Mouse (Mus musculus): ENCODE results near the gene Cox18.
A peak's percentile ranks its signal among the peaks of the same experiment; 100 is the strongest.
"Not testable (repeated sequence)": the region's sequence is repeated elsewhere in the genome, so short reads cannot be mapped to it uniquely, and the experiment has no call there.

The Cox18 gene

GRCm38 (mm10) chr5:90223534-90224381 lies at the start of gene Cox18:
Cox18 (minus strand) TSS chr5:90224001.
- peak; percentile 99 to 100 for DNase-seq

DNA sequence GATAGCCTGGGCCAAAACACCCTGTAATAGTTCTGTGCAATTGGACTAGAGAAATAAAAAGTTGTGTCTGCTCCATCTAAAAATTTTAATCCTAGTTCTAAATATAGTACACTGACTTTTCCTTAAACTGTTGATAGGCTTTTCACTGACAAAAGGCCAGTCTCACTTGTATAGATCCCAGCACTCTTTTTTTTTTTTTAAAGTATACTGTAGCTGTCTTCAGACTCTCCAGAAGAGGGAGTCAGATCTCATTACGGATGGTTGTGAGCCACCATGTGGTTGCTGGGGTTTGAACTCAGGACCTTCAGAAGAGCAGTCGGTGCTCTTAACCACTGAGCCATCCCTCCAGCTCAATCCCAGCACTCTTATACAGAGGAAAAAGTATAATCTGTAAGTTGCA lies 38.4 kb upstream of the Cox18 start:
- DNase-seq: not testable (repeated sequence)

- no peak for DNase-seq
Observed at GRCm38 (mm10) chr5:90257023-90257422, 33.2 kb upstream of the Cox18 start.

DNA sequence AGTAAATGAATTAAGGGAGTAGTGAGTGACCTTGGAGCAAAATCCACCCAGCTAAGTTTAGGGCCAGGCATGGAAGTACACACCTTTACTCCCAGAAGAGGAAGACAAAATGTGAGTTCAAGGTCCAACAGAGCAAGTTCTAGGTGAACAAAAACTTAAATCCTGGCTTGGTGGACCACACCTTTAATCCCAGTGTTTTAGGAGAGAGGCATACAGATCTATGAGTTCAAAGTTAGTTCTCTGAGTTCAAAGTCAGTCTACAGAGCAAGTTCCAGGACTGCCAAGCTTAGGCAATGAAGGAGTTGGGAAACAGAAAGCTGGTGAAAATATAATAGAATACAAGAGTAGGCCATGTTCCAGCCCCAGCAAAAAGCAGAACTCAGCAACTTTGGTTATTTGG lies 23.7 kb upstream of the Cox18 start:
- peak in 1 of 2 experiments; percentile 34 for DNase-seq

DNA sequence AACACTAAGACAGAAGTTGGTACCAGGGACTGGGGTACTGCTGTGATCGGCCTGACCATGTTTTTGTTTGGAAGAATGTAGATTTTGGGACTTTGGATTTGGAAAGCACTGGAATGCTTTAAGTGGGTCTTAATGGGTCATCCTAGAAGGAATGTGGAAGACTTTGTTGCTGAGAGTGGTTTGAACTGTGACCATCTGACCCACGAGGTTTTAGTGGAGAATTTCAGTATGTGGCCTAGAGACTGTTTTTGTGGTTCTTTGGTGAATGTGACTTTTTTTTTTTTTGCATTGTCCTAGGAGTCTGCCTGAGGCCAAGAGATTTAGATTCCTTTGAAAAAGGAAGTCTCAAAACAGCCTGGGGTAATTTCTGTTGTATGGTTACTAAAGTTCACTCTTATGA lies 23.2 kb upstream of the Cox18 start:
- DNase-seq: no peak

DNA sequence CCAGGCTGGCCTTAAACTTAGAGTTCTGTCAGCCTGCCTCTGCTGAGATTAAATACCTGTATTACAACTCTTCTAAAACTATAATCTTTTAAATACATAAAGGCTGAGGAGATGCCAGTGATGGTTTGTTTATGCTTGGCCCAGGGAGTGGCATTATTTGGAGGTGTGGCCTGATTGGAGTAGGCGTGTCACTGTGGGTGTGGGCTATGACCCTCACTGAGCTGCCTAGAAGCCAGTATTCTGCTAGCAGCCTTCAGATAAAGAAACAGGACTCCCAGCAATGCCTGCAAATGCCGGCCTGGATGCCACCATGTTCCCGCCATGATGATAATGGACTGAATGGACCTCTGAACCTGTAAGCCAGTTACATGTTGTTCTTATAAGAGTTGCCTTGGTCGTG lies 22.8 kb upstream of the Cox18 start:
- no peak for DNase-seq

GRCm38 (mm10) chr5:90245416-90245815 lies 21.6 kb upstream of the Cox18 start:
- no peak for DNase-seq

GRCm38 (mm10) chr5:90235217-90235616 lies 11.4 kb upstream of the Cox18 start:
- no peak for DNase-seq

DNA sequence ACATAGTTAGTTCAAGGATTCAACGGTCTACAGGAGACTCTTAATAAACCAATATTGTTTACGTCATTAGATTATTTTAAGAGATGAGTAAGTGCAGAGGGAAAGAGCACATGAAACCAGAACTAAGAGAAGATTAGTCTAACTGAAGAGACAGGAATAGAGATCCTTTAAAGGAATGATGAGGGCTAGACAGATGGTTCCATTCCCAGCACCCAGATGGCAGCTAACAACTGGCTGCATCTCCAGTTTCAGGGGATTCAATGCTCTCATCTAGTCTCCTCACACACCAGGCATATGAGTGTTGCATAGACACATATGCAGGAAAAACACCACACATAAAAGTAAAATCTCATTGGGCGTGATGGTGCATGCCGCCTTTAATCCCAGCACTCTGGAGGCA lies 9.5 kb upstream of the Cox18 start:
- DNase-seq: no peak

- DNase-seq: no peak
Observed at GRCm38 (mm10) chr5:90229760-90230159, 6.0 kb upstream of the Cox18 start.

GRCm38 (mm10) chr5:90226696-90227095 lies 2.9 kb upstream of the Cox18 start:
- DNase-seq: no peak

GRCm38 (mm10) chr5:90224730-90225129 lies 929 bp upstream of the Cox18 start:
- no peak for DNase-seq

DNA sequence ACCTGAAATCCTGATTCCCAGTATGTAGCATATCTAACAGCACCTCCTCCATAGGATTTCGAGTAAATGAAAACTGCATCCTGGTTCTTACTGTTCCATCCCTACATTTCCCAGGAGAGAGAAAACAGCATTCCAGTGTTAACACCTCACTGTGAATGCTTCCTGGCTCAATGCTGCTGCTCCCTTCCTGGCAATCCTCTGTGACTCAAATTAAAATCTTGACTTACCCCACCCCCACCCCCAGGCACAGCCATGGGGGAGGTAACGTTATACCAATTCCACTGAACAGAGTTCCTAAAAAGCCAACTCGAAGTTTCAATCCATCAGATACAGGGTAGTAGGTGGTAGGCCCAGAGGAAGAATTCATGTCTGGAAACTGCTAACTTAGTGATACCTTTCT lies 864 bp downstream of the Cox18 start:
- DNase-seq: no peak

- no peak for DNase-seq
Observed at GRCm38 (mm10) chr5:90217791-90218190, 6.0 kb downstream of the Cox18 start.

DNA sequence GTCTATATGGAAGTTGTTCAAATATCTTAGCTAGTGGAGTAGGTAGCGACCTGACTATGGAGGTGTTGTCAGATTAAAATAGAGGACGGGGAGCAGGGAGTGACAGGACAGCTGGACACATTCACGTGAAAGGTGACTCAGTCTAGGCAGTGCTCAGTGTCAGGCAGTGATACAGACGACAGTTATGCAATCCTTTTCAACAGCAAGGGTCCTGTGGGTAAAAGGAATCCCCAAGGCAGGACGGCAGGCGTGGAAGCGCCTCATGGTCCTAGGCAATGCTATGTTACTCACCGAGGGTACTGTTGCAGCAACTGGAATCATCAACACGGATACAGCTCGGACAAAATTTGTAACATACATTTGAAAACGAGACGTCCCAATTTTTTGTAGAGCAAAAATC lies 6.6 kb downstream of the Cox18 start:
- no peak for DNase-seq

DNA sequence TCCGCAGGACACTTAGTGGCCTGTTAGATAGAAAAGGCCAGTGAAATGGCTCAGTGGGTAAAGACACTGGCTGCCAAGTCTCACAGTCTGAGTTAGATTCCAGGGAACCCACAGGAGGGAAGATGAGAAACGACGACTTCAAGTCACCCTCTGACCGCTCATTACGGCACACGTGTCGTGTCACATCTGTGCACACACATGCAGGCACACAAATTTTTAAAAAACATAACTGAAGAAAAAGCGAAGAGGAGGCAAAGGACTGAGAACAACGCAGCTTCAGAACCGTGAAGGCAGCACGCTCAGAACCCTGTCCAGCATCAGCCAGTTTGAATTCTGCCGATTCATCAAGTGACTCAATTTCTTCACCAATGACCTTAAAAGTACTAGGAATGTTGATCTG lies 10.4 kb downstream of the Cox18 start:
- DNase-seq: no peak

- peak in 1 of 2 experiments; percentile 57 for DNase-seq
Observed at GRCm38 (mm10) chr5:90203168-90203567, 20.6 kb downstream of the Cox18 start.

- no peak for DNase-seq
Observed at GRCm38 (mm10) chr5:90202447-90203117, 21.2 kb downstream of the Cox18 start.

GRCm38 (mm10) chr5:90199922-90200632 lies 23.7 kb downstream of the Cox18 start:
- no peak for DNase-seq

- peak; percentile 45 to 81 for DNase-seq
Observed at GRCm38 (mm10) chr5:90194831-90195230, 29.0 kb downstream of the Cox18 start.

- DNase-seq: no peak
Observed at GRCm38 (mm10) chr5:90182782-90183181, 41.0 kb downstream of the Cox18 start.

GRCm38 (mm10) chr5:90179094-90179493 lies 44.7 kb downstream of the Cox18 start:
- DNase-seq: no peak

DNA sequence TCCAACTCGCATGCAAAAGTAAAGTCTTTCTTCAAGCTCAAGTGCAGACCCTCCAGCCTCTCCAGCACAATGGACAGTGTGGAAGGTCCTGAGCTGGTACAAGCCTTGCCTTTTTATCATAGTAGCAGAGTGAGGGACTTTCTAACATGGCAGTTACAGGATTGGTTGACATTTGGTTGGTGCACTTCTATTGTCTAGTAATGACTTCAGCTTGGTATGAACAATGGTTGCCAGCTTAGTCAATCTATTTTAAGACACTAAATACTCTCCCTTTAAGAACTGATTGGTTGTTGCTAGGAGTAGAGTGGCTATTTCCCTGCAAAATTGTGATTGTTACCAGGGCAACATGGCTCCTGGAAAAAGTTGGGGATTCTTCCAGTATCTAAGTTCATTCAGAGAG lies 45.7 kb downstream of the Cox18 start:
- DNase-seq: no peak

Data from kidney, postnatal 25 days (tissue).